Mouse (Mus musculus) intestine, embryonic 14.5 days (tissue): ENCODE measurements around the gene Mettl27. TPM values are rescaled to one million over a fixed set of nuclear protein-coding genes. Genes with fewer than 3 reads are reported as not detected.
A peak's percentile ranks its signal among the peaks of the same experiment; 100 is the strongest.
"Not testable (repeated sequence)": the region's sequence is repeated elsewhere in the genome, so short reads cannot be mapped to it uniquely, and the experiment has no call there.

Experiments used
- ATAC-seq: fragments of 200-750 bp; cut with Nextera tagmentation; replicated peaks from 2 replicates; pipeline ENCODE4 v1.8.0; 2017; ENCODE audit warnings: low read depth, moderate number of reproducible peaks, moderate TSS enrichment, moderate library complexity; ENCODE audit not compliant: low FRiP score, low TSS enrichment
- DNase-seq: peaks from one replicate; pipeline ENCODE4 v3.0.0-alpha.2; 2018; ENCODE audit warnings: low spot score
- H3K27ac ChIP-seq: fragments of 300-500 bp; sonication (generic); 2 replicates; pipeline ENCODE4 v1.5.1; 2014; ENCODE audit warnings: low read depth, mild to moderate bottlenecking, control low read depth
- H3K27me3 ChIP-seq: fragments of 300-500 bp; sonication (generic); replicated peaks from 2 replicates; pipeline ENCODE4 v1.6.1; 2014; ENCODE audit warnings: low read length, control low read depth; ENCODE audit not compliant: control insufficient read depth, insufficient read depth
- H3K36me3 ChIP-seq: fragments of 300-500 bp; sonication (generic); 2 replicates; pipeline ENCODE4 v1.6.1; 2014; ENCODE audit warnings: low read length, control low read depth; ENCODE audit not compliant: control insufficient read depth, insufficient read depth
- H3K4me1 ChIP-seq: fragments of 300-500 bp; sonication (generic); replicated peaks from 2 replicates; pipeline ENCODE4 v1.6.1; 2014; ENCODE audit warnings: low read length, control low read depth, mixed read lengths; ENCODE audit not compliant: control insufficient read depth, insufficient read depth
- H3K4me2 ChIP-seq: fragments of 300-500 bp; sonication (generic); 2 replicates; pipeline ENCODE4 v1.6.1; 2014; ENCODE audit warnings: low read length
- H3K4me3 ChIP-seq: fragments of 300-500 bp; sonication (generic); 2 replicates; pipeline ENCODE4 v1.5.1; 2014; ENCODE audit warnings: low read depth, low read length, control low read depth, mixed read lengths
- H3K9ac ChIP-seq: fragments of 300-500 bp; sonication (generic); 2 replicates; pipeline ENCODE4 v1.6.1; 2014; ENCODE audit warnings: mild to moderate bottlenecking, low read length
- H3K9me3 ChIP-seq: fragments of 300-500 bp; sonication (generic); 2 replicates; pipeline ENCODE4 v1.6.1; 2016; ENCODE audit warnings: low read length, control low read depth; ENCODE audit not compliant: control insufficient read depth
- WGBS: fragments of 180-500 bp; shearing (Covaris S2); extraction: QIAGEN DNeasy Blood & Tissue Kit; methylation state at CpG from one replicate; pipeline ENCODE4 v1.1.7; 2014; 5-methylcytosine and 5-hydroxymethylcytosine counted together
- polyA plus RNA-seq: library from polyadenylated mRNA; unstranded; fragments of >200 nt; fragmentation: Nextera tagmentation; extraction: Ambion mirVana; gene quantifications from 2 replicates; pipeline ENCODE4 v1.2.1, GENCODE M21; 2014

The Mettl27 gene
- polyA plus RNA-seq, 1 experiment from 2014 or later, result 22.7 TPM

- no peak for DNase-seq
- 0 out of 2 replicates have a peak, but pooled peaks cover 7% of the 10 kb centered on the region for H3K4me1 ChIP-seq
- H3K27me3 ChIP-seq, result no peaks in the 10 kb centered on the region
- H3K9me3 ChIP-seq, result no peaks in the 10 kb centered on the region
- no peak overlapping the region for H3K9ac ChIP-seq
- no peak overlapping the region for H3K4me2 ChIP-seq
- H3K27ac ChIP-seq, result no peak overlapping the region
- ATAC-seq, result no peak
- 81% methylated on average over 2 of the region's 2 CpGs for WGBS
- no peaks in the 10 kb centered on the region for H3K36me3 ChIP-seq
- no peak overlapping the region for H3K4me3 ChIP-seq
These were observed 2.2 kb upstream of the Mettl27 start for GRCm38 (mm10) chr5:134929988-134930387.

- peak overlapping the region; percentile 63 for H3K9ac ChIP-seq
- H3K9me3 ChIP-seq, result no peaks in the 10 kb centered on the region
- 42% methylated on average over 9 of the region's 9 CpGs for WGBS
- DNase-seq (peak; percentile 92), ATAC-seq (peak; percentile 48)
- H3K4me3 ChIP-seq, result peak overlapping the region; percentile 75
- peak overlapping the region; percentile 77 for H3K27ac ChIP-seq
- 0 out of 2 replicates have a peak, but pooled peaks cover 7% of the 10 kb centered on the region for H3K4me1 ChIP-seq
- H3K27me3 ChIP-seq, result no peaks in the 10 kb centered on the region
- no peaks in the 10 kb centered on the region for H3K36me3 ChIP-seq
- H3K4me2 ChIP-seq, result peak overlapping the region; percentile 95
These were observed 722 bp downstream of the Mettl27 start for GRCm38 (mm10) chr5:134932903-134933276.

GRCm38 (mm10) chr5:134933281-134933680, 1.1 kb downstream of the Mettl27 start:
- no peak overlapping the region for H3K9ac ChIP-seq
- 91% methylated on average over 8 of the region's 8 CpGs for WGBS
- DNase-seq (no peak), ATAC-seq (no peak)
- no peaks in the 10 kb centered on the region for H3K27me3 ChIP-seq
- H3K4me3 ChIP-seq, result no peak overlapping the region; the same call in 1 of the 2 replicates
- no peaks in the 10 kb centered on the region for H3K9me3 ChIP-seq
- 0 out of 2 replicates have a peak, but pooled peaks cover 7% of the 10 kb centered on the region for H3K4me1 ChIP-seq
- no peaks in the 10 kb centered on the region for H3K36me3 ChIP-seq
- H3K4me2 ChIP-seq, result no peak overlapping the region
- no peak overlapping the region for H3K27ac ChIP-seq

- not testable (repeated sequence) for H3K4me3 ChIP-seq, H3K27ac ChIP-seq
- 92% methylated on average over 5 of the region's 5 CpGs for WGBS
These were observed 1.5 kb downstream of the Mettl27 start for GRCm38 (mm10) chr5:134933686-134934085.

GRCm38 (mm10) chr5:134934666-134935065, 2.5 kb downstream of the Mettl27 start:
- ATAC-seq, result no peak
- no peak for DNase-seq
- H3K4me3 ChIP-seq, result no peak overlapping the region
- H3K9me3 ChIP-seq, result no peaks in the 10 kb centered on the region
- H3K4me2 ChIP-seq, result no peak overlapping the region
- H3K27me3 ChIP-seq, result no peaks in the 10 kb centered on the region
- no peak overlapping the region for H3K9ac ChIP-seq
- H3K4me1 ChIP-seq, result 0 out of 2 replicates have a peak, but pooled peaks cover 7% of the 10 kb centered on the region
- WGBS, result 91% methylated on average over 3 of the region's 3 CpGs
- H3K27ac ChIP-seq, result no peak overlapping the region
- no peaks in the 10 kb centered on the region for H3K36me3 ChIP-seq

More at GRCm38 (mm10) chr5:134933686-134934085, 1.5 kb downstream of the Mettl27 start:
- H3K27me3 ChIP-seq, ATAC-seq, H3K4me1 ChIP-seq, H3K36me3 ChIP-seq, H3K4me2 ChIP-seq, DNase-seq, H3K9ac ChIP-seq, H3K9me3 ChIP-seq: not testable (repeated sequence)

GRCm38 (mm10) chr5:134936051-134936450, 3.9 kb downstream of the Mettl27 start:
- H3K27me3 ChIP-seq, result no peaks in the 10 kb centered on the region
- DNase-seq (no peak), ATAC-seq (no peak)
- H3K4me2 ChIP-seq, result no peak overlapping the region
- no peak overlapping the region for H3K9ac ChIP-seq
- H3K4me1 ChIP-seq, result 0 out of 2 replicates have a peak, but pooled peaks cover 7% of the 10 kb centered on the region
- WGBS, result 91% methylated on average over 6 of the region's 6 CpGs
- H3K36me3 ChIP-seq, result no peaks in the 10 kb centered on the region
- H3K9me3 ChIP-seq, result no peaks in the 10 kb centered on the region
- H3K4me3 ChIP-seq, result no peak overlapping the region
- H3K27ac ChIP-seq, result no peak overlapping the region

- no peak overlapping the region for H3K27ac ChIP-seq
- no peaks in the 10 kb centered on the region for H3K36me3 ChIP-seq
- H3K4me2 ChIP-seq, result no peak overlapping the region
- H3K4me1 ChIP-seq, result 0 out of 2 replicates have a peak, but pooled peaks cover 5% of the 10 kb centered on the region
- H3K27me3 ChIP-seq, result no peaks in the 10 kb centered on the region
- ATAC-seq (no peak), DNase-seq (no peak)
- WGBS, result 87% methylated on average over 6 of the region's 6 CpGs
- H3K9me3 ChIP-seq, result no peaks in the 10 kb centered on the region
- H3K4me3 ChIP-seq, result no peak overlapping the region
- no peak overlapping the region for H3K9ac ChIP-seq
These were observed 4.5 kb downstream of the Mettl27 start for GRCm38 (mm10) chr5:134936626-134937185.

- Histone ChIP-seq H3K9ac (no peak overlapping the region), H3K4me1 (no peaks in the 10 kb centered on the region; the same call in 1 of the 2 replicates), H3K4me2 (no peak overlapping the region), H3K36me3 (no peaks in the 10 kb centered on the region), H3K9me3 (no peaks in the 10 kb centered on the region), H3K4me3 (no peak overlapping the region), H3K27ac (no peak overlapping the region), H3K27me3 (no peaks in the 10 kb centered on the region)
- no peak for DNase-seq
- 74% methylated on average over 3 of the region's 3 CpGs for WGBS
- ATAC-seq, result no peak
These were observed 6.9 kb downstream of the Mettl27 start for GRCm38 (mm10) chr5:134939069-134939468.

- not testable (repeated sequence) for H3K4me3 ChIP-seq, H3K4me1 ChIP-seq, H3K27ac ChIP-seq, H3K9ac ChIP-seq, H3K36me3 ChIP-seq, H3K27me3 ChIP-seq, ATAC-seq, H3K4me2 ChIP-seq, DNase-seq, H3K9me3 ChIP-seq
- 96% methylated on average over 2 of the region's 7 CpGs for WGBS
These were observed 7.4 kb downstream of the Mettl27 start for GRCm38 (mm10) chr5:134939554-134939953.
